Mouse (Mus musculus) thymus, postnatal 25 days (tissue): ENCODE results near the gene Src.
"Not testable (repeated sequence)": the region's sequence is repeated elsewhere in the genome, so short reads cannot be mapped to it uniquely, and the experiment has no call there.

Experiments used
- DNase-seq: peaks from one replicate; pipeline ENCODE4 v3.0.0; 2022

The Src gene

DNA sequence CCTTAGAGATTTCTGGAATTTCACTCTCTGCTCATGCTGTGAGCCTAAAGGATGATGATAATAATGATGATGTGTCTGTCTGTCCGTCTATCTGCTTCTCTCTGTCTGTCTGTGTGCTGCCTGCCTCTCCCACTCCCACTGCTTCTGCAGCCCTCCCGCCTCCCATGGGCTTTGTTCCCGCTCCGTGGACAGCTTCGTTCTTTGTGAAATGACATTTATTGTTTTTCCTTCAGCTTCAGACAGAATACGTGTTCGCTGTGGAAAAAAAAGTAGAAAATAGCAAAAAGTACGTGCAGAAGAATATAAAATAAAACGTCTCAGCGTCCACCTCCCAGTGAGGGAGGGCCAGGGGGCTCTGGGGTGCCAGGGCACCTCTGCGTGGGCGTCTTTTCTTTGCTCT lies 64.5 kb downstream of the Src start:
- no peak for DNase-seq

DNA sequence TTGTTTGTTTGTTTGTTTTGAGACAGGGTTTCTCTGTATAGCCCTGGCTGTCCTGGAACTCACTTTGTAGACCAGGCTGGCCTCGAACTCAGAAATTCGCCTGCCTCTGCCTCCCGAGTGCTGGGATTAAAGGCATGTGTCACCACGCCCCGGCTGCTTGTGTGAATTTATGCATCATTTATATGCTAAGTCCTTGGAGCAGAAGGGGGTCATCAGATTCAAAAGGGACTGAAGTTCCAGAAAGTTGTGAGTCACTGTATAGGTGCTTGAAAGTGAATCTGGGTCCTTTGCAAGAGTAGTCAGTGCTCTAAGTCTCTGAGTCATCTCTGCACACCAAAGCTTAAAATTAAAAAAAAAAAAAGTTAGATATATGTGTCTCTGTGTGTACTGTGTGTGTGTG lies 68.3 kb downstream of the Src start:
- not testable (repeated sequence) for DNase-seq

DNA sequence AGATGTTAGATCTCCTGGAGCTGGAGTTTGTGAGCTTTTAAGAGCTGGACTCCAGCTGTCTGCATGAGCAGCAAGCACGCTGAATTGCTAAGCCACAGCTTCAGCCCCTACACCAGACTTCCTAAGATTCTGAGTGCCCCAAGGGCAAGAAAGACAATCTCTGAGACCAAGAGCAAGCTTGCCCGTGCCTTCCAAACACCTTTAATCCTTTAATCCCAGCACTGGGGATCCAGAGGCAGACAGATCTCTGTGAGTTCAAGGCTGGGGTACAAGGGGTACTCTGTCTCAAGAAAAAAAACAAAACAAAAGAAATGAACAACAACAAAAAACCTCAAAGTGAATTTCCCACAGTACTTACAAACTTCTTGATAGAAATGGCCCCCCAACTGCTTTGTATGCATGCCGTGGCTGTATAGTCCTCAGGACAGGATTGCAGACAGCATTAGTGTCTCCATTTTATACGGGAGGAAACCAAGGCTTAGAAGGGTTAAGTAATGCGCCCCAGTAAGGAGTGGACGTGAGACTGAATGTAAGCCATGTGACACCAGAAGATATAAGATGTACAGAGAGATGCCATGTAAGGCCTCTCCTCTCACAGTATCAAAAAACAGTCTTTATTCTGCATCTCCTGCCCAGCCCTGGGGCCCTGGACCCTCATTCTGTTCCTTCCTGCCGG lies 68.9 kb downstream of the Src start:
- DNase-seq = no peak

DNA sequence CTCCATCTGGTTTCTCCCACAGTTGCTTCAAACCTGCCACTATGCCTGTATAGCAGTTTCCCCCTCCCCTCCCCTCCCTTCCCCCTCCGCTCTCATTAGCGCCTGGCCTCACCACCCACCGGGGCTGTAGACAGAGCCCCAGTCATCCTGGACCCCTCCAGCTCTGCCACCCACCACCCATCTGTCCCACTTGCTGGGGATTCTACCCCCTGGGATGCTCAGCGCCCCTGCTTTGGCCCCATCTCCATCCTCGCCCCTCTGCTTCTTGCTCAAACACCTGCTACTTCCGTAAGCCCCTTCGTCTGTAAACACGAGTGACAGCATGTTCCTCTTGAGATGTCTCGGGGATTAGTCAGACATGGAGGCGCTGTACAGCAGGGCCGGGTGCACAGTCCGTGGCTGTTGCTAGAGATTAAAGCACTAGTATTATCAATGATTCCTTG lies 69.5 kb downstream of the Src start:
- no peak for DNase-seq

DNA sequence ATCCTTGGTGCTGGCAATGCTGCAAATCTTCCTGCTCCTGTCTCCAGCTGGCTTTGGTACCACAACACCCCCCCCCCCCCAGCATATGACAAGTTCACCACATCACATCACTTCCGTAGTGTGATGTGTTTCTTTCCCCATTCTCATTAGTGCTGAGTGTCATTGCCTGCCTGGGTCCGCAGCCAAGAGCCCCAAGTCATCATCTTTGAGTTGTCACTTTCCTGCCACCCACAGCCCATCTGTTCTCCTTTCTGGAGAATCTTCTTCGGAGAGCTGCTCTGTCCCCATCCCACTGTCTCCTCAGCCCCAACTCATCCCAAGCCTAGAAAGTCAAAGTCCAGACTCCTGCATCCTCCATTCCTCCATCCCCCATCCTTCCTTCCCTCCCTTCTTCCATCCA lies 75.0 kb downstream of the Src start:
- DNase-seq = no peak

DNA sequence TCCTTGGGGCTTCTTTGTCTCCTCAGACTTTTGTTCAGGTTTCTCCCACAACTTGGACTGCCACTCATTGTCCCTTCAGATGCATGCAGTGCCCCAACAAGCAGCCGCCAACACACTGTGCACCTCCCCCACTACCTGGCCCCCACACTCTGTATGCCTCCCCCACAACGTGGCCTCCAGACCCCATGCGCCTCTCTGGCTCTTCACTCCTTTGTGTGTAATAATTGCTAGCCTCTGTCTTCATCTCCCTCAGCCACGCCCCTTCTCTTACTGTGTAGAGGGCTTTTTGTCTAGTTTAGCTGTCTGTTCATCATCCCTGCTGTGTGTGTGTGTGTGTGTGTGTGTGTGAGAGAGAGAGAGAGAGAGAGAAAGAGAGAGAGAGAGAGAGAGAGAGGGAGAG lies 80.3 kb downstream of the Src start:
- no peak for DNase-seq

DNA sequence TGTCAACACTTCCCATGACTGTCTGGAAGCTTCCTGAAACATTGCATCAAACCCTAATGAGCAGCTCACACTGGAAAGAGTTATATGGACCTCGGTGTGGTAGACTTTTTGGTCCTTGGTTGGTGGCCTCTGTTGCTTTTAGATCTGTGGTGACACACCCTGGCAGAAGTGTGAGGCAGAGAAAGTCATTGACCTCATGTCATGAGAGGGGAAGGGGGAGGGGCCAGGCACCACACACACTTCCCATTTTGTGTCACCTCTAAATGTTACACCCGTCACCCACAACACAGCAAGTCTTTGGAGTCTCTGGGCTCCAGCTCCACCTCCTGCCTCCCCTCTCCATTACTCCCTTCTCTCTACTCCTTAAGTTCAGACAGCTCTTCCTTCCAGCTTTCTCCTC lies 82.1 kb downstream of the Src start:
- no peak for DNase-seq

DNA sequence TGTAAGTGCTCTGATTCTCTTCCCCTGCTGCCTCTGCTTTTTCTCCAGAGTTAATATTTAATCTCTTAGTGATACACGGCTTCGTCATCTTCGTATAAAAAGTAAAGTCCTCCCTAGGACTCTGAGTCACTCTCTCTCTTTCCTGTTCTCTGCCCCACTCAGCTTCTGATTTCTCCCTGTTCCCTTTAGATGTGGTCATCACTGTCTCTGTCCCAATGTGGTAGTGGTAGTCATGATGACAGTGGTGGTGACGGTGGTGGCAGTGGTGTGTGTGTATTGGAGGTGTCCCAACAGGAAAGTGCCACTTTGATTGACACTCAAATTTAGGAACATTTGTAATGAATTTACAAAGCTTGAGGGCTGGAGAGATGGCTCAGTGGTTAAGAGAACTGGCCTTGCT lies 83.1 kb downstream of the Src start:
- DNase-seq = no peak

DNA sequence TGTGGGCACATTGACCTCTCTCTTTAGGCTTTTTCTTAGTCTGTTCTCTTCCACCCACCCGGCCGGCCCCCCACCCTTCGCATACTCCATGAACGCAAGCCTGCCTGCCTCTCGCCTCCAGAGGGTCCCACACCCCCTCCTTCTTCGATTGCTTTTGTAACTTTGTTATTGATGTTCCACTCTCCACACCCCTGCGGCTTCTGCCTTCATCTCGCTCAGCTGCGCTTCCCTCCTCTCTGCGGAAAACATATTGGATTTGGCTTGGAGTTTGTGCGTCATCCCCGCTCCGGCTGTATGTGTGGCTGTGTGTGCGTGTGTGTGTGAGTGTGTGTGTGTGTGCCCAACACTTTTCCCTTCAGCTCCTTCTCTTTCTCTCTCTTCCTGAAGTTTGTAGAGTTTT lies 88.5 kb downstream of the Src start:
- no peak for DNase-seq

DNA sequence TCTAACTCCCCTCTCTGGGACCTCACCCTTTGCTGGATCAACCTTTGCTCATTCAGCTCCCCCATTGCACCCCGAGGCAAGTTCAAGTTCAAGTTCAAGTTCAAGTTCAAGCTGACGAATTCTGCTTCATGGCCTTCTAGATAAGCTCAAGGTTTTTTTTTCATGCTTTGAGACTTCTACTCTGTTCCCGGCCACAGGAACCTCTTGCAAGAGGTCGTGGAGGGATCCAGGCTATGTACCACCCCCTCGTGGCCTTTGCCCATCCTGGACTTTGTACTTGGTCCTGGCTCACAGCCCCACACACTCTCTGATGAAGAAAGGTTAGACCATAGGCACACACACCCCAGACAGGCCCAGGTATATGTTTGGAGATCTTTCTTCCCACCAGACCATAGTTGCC lies 90.9 kb downstream of the Src start:
- DNase-seq = no peak

DNA sequence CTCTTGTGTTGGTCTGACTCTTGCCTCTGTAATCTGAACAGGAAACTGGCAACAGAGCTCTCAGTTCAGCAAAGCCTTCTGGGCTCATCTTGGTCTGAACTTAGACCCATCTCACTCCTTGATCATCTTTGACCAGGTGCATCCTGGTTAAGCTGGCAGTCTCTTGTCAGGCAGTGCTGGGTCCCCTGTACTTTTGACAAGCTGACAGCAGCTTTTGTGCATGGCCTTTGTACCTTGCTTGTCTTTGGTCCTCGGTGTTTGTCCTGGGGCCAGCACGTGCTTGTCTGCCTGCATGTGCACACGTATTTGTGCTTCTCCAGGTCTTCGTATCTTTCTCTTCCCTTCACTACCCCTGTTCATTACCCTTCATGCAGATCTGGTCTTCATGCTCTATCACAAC lies 91.8 kb downstream of the Src start:
- no peak for DNase-seq

DNA sequence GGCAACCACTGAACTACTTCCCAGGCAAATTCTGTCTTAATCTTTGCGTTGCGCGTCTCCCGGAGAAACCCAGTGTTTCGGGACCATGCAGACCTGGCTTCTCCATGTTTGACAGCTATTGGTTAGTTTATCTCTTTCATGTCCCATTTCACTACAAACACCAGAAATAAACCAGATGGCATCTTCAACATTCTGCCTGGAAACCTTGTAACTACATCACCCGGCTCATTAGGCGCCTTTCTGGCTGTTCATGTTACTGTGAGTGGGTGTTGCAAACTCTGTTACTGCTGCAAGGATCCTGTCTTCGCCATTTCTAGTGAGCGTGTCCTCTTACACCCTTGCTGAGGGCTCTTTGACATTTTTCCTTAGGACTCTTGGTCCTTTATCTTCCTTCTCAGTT lies 94.6 kb downstream of the Src start:
- DNase-seq = no peak

DNA sequence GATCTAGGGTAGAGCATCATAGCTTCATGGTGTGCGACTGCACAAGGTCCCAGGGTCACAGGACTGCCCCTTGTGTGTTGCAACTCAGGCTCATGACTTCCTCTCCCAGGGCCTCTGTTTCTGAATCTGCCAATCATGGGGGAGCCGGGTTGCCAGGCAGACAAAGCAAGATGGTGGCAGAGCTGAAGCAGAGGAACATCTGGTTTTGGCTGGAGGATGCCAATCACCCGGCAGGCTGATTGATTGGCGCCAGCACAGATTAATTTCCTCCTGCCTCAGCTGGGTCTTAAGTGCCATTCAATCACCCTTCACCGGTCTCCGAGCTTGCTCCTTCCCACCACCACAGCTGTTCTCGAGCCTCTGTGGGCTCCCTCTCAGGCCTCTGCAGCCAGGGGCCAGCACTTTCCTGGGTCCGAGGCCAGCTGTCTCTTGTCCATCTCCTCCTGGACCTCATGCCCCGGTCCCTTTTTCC lies 95.5 kb downstream of the Src start:
- no peak for DNase-seq

DNA sequence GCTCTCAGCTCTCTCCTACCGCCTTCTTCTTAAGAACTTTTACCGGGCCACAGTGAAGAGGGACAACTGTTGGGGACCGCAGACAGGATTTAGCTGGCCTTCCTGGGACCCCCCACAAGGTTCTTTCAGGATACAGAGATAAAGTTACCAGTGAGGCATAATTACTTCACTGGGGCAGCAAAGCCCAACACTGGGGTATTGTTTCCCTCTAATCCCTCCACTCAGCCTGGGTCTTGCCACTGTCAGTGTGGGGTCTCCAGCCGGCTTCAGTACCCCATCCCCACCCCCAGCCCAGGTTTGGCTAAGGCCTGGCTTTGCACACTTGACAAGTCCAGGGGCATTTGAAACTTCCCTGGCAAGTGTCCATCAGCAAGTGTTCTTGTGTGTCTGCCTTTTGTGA lies 96.1 kb downstream of the Src start:
- no peak for DNase-seq

DNA sequence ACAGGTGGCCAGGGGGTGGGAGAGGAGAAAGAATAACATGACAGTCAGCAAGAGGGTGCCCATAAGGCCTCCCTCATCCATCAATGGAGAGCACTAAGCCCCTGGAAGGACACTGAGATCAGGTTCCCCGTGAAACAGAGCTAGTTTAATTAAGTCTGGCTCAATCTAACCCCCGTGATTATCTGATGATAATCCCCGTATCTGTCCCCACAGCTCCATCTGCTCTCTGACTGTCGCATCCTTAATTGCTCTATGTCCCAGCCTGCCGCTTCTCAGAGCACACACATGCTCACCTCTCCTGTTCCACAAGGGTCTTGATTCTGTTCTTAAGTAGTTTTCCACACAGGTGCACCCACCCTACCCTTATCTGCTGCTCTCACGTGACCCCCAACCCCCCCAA lies 99.3 kb downstream of the Src start:
- no peak for DNase-seq

DNA sequence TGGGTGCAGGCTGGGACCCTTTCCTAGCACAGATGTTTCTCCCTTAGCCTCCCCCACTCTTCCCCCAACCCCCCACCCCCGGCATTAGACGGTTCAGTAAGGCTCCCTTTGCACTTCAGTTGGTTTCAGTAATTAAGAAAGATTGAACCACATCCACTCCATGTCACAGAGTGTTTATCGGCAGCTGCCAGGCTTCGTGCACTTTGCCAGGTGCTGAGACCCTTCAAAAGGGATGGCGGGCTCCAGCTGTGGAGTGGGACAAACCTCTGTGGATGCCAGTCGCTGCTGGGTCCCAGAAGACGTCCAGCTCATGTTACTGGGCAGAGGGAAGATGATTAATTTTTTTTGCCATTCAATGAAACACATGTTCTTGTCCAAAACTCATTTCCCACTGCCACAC lies 100.2 kb downstream of the Src start:
- no peak for DNase-seq

DNA sequence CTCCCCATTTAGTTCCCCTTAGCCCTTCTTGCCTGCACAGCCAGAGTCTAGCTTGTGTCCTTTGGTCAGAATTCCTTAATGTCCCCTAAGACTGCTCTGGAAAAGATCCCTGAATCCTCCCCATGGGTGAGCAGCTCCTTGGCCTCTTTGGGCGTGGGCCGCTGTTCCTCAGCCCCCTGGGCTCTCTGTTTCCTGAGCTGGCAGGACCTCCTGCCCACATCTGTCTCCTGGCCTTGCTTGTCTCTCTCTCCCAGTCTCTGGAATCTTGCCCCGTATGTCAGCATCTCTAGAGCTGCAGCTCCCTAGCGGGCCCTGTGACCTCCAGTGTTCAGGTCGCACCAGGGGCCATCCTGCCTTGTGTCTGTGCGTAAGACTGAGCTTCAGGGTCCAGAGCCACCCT lies 101.2 kb downstream of the Src start:
- DNase-seq = no peak

DNA sequence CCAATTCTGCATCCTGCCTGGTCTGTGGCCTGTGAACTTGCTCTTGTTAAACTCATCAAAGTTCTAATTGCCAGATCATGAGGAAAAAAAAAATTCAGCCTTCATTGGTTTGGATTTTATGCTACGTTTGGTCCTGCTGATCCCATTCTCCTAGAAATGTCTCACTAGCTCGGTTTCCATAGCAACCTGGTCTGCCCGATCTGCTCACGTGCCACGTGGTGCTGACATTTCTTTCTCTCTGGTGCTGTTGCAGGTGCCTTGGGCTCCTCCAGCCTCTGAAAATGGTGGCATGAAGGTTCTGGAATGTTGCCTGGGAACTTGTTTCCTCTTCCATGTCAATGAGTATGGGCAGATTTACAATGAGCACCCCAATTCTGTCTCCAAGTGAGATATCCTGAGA lies 102.3 kb downstream of the Src start:
- DNase-seq = no peak
